Mouse (Mus musculus): ENCODE results near the gene Hoxd10.

The Hoxd10 gene

DNA sequence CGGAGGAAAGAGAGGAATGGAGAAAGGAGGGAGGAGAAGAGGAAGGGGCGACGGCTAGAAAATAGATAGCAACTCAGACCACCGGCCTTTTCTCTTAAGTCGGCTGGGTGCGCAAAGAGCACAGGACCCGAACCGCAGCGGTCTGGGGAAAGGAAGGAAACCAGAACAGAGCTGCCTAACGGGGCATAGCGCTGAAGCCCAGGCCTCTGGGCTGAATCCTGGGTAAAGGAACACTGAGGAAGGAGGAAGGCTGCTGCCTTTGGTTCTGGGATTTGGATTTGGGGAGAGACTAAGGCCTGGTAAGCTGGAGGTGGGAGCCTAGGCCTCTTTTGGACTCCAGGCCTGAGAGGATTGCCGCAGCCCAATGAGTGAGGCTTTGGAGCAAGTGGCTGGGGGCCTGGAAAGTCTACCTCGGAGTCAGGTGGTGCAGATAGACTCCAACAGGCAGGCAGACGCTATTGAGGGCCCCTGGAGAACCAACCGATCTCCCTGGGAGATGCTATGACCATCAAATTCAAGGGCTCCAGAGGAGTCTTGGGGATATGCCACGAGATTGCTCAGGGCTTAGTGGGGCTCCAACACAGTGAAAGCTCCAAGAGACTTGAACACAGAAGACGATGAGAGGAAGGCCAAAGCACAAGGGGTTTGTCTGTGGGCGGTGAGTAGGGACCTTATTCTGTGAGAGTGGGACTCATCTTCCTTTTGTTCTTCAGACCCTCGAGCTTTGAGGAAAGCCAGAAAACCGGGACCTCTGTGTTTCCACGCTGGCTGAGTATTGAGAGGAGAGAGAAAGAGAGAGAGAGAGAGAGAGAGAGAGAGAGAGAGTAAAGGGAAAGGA, 10.9 kb upstream of the Hoxd10 start:
- no peak for DNase-seq (ENCODE audit: low spot score in 2 of 2)

DNA sequence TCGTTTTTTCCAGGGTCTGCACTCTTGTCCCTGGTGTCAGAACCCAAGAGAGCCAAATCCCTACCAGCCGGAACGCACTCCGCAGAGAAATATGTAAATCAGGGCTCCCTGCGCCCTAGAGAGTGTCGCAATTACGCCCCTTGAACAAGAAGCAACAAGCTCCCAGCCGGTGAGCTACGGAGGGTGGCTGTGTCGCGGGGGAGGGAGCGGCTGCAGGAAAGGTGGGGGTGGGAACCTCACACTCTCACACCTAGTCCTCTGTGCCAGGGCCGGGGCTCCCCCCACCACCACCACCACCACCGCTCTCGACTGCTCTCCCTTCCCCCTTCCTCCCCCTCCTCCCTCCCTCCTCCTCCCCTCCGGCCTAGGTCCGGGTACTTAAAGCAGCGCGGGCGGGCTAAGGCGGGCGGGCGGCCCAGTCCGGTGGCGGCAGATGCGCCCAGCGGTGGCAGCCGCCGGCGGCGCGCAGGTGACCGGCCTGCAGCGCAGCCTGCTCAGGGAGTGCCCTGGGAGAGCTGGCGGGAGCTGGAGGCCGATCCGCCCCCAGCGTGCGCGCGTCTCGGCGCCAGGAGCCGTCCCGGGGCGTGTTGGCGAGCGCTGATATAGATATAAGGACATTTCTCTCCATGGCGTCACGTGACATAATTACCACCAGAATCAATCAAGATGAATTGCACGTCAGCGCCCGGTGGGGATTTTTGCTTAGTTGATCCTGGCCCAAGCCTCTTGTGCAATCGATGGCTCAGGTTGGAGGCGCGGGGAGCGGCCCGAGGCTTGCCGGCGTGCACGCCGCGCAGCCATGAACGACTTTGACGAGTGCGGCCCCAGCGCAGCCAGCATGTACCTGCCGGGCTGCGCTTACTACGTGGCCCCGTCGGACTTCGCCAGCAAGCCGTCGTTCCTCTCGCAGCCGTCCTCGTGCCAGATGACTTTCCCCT, 9.9 kb upstream of the Hoxd10 start:
- DNase-seq (ENCODE audit: low spot score in 2 of 2): no peak

DNA sequence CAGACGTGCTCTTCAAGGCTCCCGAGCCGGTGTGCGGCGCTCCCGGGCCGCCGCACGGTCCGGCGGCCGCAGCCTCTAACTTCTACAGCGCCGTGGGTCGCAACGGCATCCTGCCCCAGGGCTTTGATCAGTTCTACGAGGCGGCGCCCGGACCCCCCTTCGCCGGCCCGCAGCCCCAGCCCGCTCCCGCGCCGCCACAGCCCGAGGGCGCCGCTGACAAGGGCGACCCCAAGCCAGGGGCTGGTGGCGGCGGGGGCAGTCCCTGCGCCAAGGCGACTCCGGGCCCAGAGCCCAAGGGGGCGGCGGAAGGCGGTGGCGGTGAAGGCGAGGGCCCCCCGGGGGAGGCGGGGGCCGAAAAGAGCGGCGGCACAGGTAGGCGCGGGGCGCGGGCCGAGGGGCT, 8.9 kb upstream of the Hoxd10 start:
- DNase-seq (ENCODE audit: low spot score in 2 of 2): no peak

DNA sequence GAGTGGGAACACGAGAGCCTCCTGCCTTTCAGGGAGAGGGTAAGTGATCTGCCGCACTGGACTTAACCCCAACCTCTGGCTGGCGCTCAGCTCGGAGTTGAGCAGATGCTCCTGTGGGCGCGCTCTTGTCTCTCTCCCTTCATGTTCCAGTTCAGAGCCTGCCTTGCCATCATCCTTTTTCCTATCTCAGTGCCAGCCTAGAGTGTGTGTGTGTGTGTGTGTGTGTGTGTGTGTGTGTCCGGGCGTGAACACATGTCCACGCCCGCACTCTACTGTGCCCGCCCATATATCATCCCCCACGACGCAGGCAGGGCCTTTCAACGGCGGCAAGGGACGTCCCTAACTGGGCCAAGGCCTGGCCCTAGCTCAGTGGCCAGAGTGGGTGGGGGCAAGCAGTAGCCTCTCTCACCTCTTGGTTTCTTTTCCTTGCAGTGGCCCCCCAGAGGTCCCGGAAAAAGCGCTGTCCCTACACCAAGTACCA, 8.2 kb upstream of the Hoxd10 start:
- no peak for DNase-seq (ENCODE audit: low spot score in 2 of 2)

DNA sequence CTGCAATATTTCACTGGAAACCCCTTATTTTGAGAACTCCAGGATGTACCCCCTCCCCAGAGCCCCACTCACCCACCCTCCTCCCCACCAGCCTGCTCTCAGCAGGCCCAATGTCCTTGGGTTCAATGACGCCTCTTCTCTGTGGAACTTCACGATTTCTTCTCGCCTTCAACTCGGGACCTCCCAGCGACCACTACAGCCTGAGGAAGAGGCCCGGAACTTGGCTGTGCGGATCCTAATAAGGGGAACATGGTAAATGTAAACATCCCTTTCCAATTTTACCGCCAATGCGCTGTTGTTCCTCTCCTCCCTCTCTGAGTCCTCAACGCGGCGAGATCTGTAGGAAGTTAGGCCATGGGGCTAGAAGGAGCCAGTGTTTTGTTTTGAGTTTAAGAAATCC, 7.6 kb upstream of the Hoxd10 start:
- DNase-seq (ENCODE audit: low spot score in 2 of 2): no peak

DNA sequence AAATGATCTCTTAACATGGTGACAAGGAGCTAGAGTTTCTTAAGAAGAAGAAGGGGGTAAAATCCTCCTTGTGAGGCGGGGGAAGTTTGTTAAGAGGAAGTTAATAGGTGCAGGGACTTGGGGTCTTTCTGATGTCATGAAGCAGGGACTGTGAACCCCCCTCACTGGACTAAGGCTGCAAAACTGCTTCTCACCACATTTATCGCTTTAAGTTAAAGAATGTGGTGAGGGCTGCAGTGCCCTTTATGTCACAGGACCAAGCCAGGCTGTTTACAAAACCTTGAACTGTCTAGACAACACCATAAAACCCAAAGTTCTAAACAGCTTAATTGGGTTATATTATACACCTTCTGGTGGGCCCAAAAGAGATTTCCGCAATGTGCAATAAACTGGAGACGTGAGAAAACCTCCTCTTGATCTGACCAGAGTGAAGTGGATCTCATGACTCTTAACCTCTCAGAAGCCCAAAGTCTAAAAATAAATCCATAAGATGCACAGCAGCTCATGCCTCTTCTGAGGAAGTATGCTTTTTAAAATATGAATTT, 6.6 kb upstream of the Hoxd10 start:
- DNase-seq (ENCODE audit: low spot score in 2 of 2): no peak

DNA sequence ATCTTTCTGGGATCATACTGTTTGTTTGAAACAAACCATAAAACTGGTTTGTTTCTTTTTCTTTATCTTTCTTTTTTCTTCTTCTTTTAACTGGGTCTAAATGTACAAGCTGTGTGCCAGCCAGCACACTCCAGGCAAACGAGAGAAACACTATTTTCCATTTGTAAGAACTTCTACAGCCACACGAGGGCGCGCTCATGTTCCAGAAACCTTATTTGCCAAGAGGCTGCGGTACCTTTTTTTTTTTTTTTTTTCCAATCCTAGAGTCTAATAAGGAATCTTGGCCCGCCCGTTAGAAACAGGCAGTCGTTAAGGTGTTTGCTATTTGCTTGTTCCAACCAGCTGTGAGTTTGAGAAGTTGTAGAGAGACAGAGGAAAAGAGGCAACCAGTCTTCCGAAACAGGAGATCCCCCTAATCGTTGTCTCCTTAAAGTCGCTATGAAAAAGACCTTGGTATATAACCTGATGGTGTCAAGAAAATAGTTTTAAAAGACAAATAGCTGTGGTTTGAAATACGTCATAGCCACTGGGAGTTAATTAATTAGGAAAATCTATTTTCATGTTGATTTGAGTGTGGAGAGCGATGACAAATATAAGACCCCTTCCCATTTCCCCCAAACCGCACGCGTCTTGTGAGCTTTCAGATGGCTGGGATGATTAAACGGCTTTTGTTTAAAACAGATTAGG, 5.3 kb upstream of the Hoxd10 start:
- no peak for DNase-seq (ENCODE audit: low spot score in 2 of 2)

DNA sequence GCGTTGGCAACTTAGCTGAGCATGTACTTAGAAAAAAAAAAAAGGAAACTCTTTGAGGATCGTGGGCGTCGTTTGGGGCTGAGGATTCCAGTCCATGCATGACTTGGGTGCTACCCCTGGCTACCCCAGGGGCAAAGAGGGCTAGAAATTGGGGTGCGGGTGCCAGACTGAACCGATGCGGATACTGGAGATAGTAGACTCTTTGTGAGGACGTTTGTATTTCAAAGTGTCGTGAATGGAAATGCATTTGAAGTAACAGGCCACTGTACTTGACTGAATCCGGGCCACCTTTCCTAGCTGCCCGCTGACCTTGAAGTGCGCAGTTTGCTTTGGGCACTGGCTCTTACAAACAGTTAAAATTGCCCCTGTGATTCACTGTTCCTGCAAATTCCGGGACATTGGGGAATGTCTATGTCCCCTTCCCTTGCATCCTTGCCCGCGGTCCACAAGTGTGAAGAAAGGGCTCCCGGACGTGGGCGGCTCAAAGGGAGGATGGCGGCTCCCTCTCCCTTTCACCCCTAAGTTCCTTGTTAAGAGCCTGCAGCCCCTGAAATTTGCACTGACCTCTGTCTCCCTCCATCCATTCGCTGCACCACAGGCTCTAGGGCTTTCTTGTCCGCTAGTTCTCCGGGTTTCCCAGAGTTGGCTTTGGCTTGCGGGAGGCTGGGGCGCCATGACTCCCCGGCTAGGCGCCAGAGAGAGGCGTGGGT, 4.6 kb upstream of the Hoxd10 start:
- no peak for DNase-seq (ENCODE audit: low spot score in 2 of 2)

DNA sequence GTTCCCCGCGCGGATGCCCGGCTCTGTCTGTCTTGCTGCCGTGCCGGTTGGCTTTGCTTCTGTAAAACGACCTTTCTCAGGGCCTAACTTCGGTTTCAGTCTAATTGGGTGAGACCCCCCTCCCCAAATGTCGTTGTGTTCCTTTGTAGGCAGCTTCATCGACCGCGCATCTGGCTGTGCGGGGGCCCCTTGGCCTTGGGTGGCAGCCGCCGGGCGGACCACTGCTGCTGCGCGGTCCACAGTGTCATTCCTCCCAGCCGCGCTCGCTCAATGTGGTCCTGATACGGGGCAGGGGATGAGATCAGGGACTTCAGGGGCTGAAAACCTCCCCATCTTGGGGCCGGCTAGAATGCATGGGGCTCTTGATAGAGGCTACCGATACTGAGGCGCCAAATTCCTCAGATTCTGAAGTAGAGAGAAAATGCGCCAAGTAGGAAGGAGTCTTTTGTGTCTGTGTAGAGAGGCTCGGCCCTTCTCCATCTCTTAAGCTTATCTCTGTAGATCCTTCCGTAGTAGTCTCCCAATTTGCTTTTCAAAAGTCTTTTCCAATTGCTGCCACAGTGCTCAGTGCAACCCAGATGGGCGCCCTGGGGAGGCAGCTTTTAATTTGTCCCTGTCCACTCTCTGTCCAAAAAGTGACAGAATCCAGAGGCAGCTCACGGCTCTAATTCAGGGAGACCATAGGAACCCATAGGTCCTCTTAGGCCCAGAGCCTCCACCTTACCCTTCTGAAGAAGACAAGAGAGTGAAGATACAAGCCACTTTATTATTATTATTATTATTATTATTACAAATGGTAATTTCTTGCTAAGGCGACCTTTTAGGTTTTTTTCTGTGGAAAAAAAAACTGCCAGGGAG, 3.8 kb upstream of the Hoxd10 start:
- DNase-seq (ENCODE audit: low spot score in 2 of 2): no peak

DNA sequence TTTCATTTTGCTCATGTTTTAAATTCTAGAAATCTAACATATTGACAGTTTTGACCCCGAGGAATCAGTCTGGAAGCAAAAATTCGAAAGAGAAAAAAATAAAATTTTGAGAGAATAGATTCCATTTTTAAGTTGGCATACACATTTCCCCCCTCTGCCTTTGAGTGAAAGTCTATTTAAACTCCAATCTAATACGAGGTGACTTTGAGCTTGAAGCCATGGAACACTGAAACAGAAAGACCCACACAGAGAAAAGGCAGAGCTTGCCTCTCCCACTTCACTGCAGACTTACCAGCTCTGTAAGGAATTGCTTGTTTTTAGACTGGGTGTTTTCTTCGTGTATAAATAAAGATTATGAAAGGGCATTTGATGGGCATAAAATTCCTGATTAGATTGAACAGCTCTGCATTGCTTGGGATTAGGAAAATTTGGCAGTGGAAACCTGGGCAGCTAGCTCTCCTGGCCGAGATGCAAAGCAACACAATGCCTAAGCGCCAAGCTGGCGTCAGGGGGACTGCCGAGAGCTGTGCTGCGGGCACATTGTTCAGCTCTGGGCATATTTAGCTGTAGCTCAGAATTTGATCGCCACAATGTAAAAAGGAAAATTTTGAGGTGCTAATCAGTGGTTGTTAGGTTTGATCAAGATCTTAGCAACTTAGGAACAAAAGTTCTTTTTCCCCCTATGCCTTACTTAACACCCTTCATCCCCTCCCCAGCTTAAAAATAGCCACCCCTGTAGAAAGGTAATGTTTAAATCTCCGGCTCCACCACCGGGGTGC, 2.7 kb upstream of the Hoxd10 start:
- DNase-seq (ENCODE audit: low spot score in 2 of 2): no peak

DNA sequence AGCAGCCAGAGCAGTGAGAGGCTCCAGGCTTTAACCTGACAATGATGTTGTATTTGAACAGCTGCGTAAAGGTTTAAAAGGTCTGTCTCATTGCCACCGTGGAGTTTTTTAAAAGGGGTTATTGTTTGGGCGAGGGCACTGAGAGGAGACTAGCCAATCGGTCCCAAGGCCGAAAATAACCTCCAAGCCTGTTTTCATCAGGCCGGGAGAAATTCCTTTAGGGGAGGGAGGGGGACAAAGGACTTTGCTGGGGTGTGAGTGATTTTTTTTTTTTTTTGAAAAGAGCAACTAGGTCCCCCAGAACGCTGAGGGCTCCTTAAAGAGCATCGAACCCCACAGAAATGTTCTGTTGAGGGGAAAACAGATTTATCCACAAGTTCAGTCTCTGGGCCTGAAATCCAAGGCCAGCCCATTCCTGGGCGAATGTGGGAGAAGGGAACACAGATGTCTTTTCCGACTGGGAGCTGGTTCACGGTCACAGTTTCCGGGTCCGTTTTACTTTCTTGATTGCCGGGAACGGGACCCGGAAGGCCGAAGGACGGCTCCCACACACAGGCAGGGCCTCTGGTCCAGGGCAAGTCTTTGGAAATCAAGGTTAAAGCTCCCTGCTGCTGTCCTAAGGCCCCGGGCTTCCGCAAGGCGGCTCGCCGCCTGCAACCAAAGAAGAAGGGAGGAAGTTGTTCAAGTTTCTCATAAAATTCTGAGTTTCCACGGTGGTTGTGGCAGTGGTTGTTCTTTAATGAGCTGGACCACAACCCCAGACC, 2.0 kb upstream of the Hoxd10 start:
- DNase-seq (ENCODE audit: low spot score in 2 of 2): no peak

DNA sequence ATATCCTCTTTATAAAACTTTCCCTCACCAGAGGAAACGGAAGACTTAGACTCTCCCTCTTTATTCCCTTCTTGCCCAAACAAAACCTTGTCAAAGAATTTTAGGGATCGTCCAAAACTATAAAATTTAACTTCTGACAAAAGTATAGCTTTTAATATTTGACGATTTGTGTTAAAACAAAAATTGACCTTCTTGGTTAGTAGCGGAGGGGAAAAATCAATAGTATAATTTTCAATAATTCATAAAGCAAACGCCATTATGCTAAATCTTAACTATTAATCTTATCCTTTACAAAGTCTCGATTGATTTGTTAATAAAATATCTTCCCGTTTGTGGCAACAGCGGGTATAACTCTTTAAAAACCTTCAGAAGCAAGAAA, 1.4 kb upstream of the Hoxd10 start:
- DNase-seq (ENCODE audit: low spot score in 2 of 2): no peak

DNA sequence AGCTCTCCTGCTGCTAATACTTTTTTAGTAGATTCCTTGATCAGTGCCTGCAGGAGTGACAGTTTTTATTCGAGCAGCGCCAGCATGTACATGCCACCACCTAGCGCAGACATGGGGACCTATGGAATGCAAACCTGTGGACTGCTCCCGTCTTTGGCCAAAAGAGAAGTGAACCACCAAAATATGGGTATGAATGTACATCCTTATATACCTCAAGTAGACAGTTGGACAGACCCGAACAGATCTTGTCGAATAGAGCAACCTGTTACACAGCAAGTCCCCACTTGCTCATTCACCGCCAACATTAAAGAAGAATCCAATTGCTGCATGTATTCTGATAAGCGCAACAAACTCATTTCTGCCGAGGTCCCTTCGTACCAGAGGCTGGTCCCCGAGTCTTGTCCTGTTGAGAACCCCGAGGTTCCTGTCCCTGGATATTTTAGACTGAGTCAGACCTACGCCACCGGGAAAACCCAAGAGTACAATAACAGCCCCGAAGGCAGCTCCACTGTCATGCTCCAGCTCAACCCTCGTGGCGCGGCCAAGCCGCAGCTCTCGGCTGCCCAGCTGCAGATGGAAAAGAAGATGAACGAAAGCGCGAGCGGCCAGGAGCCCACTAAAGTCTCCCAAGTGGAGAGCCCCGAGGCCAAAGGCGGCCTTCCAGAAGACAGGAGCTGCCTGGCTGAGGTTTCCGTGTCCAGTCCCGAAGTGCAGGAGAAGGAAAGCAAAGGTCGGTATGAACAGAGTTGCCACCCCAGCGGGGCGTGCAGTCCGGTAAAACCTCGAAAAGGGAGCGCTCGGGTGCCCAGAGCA, 477 bp downstream of the Hoxd10 start:
- DNase-seq (ENCODE audit: low spot score in 2 of 2): no peak

DNA sequence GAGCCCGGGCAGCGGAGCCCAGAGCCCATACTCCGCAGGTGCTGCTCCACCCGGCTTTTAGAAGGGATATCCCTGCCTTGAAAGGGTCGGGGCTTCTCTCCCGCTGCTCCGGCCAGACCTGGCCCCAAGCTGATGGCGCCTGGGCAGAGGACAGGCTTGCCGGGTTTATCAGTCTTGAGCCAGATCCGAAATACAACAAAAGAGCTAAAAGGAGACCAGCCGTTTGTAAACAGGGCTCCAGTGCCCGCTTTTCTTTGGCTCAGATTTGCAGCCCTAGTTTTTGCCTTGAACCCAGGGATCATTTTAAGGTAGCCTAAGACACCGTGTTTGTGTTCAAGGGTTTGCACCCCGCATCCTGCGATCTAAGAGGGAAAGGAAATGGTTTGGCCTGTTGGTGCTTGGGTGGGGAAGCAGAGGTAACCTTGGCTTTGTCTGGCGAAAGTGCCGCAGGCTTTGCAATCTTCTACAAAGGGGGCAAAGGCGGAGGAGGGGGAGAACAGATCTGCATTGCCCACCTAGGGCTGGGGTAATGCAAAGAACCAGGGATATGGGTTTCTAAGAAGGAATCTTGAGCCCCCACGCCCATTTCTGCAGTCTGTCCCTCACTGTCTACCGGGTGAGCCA, 1.2 kb downstream of the Hoxd10 start:
- no peak for DNase-seq (ENCODE audit: low spot score in 2 of 2)

DNA sequence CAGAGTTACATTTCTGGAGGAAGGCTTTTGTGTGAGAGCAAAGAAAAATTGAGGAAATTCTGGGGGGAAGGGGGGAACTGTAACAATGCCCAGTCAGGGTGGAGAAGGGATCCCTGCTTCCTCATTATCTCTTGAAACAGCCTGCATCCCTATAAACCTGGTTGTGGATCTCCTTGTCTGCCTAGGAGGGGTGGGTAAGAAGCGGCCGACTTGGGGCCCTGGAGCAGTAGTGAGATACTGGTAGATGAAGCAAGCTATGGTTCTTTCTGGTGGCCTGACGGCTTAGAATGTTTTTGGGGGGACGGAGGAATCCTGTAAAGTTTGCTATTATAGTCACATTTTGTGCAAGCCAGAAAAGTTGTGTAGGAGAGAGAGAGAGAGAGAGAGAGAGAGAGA, 1.7 kb downstream of the Hoxd10 start:
- DNase-seq (ENCODE audit: low spot score in 2 of 2): no peak

DNA sequence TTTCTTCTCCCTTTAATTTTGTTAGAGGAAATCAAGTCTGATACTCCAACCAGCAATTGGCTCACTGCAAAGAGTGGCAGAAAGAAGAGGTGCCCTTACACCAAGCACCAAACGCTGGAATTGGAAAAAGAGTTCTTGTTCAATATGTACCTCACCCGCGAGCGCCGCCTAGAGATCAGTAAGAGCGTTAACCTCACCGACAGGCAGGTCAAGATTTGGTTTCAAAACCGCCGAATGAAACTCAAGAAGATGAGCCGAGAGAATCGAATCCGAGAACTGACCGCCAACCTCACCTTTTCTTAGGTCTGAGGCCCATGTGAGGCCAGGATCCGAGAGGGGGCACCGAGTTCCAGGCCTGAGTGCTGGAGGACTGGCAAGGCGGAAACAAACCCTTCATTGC, 2.3 kb downstream of the Hoxd10 start:
- DNase-seq (ENCODE audit: low spot score in 2 of 2): no peak

DNA sequence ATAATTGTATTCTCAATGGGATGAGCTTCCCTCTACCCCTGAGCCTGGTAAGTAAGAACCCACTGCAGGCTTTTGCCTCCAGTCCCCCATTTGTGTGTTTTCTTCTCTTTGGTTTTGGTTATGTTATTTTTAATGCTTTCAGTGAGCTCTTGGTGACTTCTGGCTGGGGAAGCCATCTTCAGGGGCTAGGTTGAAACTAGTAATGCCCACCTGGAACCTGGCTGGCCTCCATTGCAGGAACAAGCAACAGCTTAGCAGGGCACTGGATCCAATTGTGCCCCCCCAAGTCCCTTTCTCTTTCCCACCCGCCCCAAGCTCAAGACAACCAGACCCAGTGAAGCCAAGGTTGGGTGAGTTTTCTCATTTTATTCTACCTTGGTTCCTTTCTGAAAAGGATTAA, 3.7 kb downstream of the Hoxd10 start:
- DNase-seq (ENCODE audit: low spot score in 2 of 2): no peak
